Mouse (Mus musculus) embryo, embryonic 10.5 days (tissue): ENCODE measurements around the gene Rapgef4.

Experiments used
- DNase-seq: peaks from one replicate; pipeline ENCODE4 v3.0.0-alpha.2; 2015; ENCODE audit warnings: low spot score

Rapgef4 gene

DNA sequence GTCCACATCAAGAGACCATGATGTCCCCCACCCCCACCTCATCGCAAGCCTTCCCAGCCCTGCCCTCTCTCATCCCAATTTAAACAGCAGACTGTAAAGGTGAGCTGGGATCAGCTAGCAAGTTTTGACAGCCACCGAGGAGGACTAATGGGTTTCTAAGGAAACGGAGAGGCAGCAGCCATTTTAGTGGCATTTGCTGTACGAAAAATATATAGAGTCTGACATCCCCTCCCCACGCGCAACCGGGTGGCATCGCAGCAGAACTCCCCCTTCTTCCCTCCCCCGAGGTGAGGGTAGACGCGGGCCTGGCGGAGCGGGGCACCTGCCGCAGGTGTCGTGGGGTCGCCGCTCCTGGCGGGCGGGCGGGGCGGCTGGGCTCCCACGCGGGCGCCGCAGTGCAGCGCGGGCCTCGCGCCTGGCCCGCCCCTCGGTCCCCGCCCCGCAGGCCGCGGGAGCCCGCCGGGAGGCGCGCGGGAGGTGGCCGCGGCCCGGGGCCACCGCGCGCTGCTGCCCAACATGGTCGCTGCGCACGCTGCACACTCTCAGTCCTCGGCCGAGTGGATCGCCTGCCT lies at the start of gene Rapgef4:
TSS of gene Rapgef4 (plus strand) at position 470 of the 572 bp plus-strand sequence.
- DNase-seq, result peak; percentile 21

DNA sequence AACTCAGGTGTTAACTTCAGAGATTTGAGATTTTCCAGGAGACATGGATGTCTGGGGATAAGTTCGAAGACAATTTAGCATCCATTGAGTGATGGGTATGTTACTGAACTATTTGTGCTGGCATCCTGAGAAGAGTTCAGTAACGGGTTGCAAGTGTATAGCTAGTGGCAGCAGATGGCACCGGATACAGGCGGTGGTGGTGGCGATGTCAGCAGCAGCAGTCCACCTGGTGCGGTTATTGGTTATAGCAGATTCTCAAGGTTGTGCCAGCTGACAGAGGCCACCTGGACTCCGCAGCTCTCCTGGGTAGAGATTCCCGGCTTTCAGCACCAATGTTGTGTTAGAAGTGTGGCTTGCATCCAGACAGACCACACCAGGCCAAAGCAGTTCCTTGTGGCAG lies 47.0 kb upstream of the Rapgef4 start:
- DNase-seq, result no peak

DNA sequence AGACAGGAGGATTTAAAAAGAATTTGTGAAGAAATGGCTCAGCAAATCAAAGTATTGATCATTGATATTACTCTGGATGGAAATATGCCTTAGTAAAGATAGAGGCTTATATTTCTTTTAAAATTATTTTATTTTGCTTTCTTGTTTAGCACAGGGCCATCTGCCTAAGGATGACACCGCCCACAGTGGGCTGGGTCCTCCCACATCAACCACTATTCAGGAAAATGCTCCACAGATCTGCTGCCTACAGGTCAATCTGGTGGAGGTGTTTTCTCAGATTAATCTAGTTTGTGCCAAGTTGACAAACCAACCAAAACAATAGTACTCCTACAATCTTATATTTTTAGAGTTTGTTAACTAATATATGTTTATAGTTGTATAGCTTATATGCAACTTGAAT lies 44.3 kb upstream of the Rapgef4 start:
- DNase-seq, result no peak

DNA sequence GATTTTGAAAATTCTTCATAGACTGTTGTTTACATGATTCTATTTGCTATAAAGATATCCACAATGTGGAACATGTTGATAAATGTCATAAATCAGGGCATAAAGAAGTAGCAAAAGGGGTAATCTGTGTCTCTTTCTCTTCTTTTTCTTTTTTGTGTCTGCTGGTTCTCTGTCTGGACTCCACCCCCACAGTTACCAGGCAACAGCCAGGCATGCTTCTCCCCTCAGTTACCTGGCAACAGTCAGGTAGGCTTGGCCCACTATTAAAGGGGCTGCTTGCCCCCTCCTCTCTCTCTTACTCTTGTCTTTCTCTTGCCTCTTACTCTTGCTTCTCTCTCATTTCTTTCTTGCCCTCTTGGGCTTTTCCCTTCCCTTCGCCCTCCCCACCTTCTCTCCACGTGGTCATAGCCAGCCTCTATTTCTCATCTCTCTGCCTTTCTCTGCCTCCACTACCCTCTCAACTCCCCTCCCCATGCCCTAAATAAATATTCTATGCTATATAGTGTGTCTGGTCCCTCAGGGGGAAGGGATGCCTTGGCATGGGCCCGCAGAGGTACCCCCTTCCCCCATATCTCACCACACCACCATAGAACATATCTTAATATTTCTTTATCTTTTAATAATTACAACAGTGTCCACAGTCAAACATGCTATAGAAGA lies 43.3 kb upstream of the Rapgef4 start:
- peak; percentile 31 for DNase-seq

DNA sequence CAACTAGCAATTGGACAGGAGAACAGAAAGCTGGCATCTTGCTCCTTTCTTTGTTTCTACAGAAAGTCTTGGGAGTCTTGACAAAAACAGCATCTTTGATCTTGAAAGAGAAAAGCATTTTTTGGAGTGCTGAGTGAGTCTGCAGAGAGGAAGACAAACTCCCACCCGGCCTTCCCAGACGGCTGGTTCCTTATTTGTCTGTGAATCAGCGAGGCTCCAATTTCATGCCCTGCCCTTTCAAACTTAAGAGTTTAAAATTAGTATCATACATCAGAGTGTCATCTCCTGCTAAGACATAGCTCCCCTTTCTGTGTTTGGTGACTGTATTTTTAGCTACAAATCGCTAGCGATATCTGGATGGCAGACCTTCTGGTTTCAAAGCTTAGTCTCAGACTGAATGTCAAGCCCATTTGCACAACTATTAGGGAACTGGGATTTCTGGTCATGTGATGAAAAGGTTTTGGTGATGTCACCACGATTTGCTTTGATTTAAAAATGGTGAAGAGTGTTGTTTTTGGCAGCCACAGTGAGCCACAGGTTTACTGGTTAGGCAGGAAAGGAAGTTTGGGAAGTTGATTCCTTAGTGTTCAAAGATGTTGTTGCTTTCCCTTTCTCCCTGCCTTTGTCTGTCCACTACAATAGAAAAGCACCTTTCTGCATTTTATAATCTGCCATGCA lies 42.2 kb upstream of the Rapgef4 start:
- DNase-seq, result no peak

DNA sequence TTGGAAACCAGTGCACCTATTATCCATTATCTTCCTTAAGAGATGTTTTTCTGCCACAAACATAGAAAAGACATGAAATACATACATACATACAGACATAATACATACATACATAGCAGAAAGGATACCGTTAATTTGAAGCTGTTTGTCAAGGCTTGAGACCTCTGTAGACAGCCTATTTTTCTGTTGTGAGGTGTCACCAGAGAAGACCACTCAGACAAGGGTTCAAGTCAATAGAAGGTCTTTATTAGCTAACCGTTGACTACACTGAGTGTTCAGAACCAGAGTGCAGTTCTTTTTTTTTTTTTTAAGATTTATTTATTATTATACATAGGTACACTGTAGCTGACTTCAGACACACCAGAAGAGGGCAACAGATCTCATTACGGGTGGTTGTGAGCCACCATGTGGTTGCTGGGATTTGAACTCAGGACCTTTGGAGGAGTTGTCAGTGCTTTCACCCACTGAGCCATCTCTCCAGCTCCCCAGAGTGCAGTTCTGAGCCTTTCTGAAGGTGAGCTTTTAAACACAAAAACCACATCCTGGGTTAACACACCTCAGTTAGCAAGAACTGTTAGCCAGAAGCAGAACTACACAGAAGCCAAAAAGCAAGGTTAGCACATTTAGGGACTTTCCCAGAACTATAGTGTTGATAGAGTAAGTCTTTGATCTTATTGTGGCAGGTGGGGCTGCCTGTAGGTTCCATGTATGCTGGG lies 39.9 kb upstream of the Rapgef4 start:
- no peak for DNase-seq

DNA sequence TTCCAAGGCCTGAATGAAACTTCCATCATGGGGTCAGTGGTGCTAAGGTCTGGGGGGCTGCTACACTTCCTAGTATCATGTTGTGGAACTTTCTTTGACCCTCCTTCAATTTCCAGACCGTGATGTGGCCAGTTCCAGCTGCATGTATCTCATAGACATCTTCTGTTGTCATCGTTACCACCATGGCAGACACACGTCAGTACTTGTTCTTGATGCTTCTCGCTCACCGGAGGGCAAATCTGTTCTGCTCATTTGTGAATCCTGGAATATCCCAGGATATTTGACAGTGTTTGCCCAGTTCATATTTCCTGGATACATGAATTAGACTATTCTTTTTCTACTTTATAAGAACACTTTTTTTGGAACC lies 39.3 kb upstream of the Rapgef4 start:
- no peak for DNase-seq

DNA sequence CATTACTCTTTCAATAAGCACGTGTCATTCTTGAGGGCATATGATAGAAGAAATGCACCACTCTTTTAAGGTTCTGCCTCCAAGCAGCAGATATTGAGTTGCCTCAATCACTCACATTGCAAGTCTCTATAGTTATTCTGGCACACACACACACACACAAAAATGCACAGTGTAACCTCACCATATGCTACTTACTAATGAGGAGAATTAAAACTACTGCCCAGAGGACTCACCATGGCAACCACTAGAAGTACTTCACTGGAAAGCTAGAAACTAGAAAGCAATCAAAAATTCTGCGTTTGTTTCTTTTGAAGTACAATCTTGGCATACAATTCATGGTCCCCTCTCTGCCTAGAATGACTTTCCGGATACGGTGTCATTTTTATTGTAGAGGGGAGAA lies 29.8 kb upstream of the Rapgef4 start:
- DNase-seq, result no peak

DNA sequence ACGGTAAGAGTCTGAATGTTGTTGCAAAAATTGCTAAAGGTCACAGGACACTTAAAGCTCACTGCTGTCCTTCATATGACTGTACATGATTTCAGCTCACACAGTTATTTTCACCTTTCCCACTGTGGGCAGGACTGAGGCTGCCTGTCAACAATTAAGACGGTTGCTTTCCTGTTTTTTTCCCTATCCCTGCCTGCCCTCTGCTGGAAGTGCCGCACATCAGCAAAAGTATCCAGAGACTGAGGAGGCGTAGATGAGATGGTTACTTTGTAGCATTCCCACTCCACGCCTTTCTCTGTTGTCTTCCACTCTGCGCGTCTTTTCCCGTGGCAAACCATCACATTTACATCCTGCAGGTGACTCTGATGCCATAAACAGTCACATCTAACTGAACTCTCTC lies 25.4 kb upstream of the Rapgef4 start:
- DNase-seq, result peak; percentile 77

DNA sequence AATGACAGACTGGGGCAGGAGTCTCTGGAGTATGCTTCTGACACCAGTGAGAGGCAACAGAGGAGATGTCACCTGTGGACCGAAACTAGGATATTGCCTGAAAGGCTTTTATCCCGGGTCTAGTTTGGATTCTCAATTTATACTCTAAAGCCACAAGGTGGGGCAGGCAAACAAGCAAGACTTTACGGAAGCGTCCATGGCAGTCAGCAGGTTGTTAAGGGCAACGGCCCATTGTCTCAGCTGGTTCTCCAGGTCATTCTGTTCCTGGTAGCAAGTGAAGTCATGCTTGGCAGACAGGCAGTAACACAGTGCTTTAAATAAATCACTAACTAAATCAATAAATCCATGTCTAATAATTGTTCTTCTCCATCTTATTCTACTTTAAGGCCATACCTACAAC lies 24.6 kb upstream of the Rapgef4 start:
- DNase-seq, result no peak

DNA sequence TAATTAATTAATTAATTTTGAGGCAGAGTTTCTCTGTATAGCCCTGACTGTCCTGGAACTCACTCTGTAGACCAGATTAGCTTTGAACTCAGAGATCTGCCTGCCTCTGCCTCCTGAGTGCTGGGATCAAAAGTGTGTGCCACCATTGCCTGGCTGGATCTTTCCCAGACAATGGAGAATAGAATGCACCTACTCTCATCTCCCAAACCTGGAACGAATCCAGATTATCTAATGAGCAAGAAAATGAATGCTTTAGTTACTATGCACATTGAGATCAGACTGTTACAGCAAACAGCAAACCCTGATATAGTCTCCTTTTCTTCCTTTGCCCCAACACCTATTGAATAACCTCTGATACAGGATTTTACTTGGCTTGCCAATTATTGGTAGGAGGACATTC lies 23.1 kb upstream of the Rapgef4 start:
- no peak for DNase-seq

DNA sequence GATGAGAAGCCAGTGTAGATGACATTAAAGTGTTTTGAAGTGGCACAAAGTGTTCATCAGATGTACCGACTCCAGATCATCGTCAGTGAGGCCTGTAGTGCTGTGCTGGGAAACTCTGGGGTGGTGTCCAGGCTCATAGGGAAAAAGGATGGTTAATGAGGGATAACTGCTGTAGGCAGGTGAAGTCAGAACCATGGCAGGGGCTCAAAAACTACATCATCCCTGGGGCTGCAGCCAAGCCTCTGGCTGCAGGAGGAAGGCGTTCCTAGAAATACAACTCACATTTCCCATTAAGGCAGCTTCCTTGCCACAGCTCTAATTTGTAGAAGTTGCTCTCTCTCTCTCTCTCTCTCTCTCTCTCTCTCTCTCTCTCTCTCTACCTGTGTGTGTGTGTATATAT lies 22.6 kb upstream of the Rapgef4 start:
- DNase-seq, result no peak

DNA sequence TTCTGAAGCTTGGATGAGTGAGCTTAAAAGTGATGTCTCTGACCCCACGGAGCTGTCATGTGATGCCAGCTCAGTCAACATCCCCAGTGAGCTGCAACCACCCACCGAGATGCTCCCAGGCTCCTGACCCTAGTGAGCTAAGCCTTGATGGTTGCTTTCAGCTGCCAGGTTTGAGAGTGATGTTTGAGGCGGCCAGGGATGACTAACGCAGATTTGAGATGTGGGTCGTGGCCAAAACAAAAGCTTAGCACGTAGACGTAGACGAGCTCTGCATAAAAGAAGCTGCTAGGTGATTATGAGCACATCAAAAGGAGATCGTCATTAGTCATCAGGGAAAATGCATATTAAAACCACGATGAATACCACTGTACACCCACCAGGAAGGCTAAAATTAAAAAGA lies 16.8 kb upstream of the Rapgef4 start:
- no peak for DNase-seq

DNA sequence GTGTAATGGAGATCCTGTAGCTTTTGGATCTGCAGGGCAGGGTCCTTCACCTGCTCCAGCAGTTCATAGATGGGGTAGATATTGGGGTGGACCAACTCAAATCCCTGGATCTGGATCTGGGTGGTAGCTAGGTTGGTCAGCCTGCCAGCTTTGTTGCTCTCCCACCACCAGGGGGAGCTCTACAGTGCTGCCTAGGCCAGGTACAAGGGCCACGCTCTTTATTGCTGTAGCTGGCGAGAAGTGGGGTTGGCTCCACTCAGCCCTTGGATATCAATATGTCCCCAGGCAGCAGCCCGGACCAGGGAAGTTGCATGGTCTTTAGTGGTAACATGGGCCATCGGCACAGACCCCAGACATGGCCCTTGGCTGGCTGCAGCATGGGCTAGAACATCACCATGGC lies 15.6 kb upstream of the Rapgef4 start:
- peak; percentile 34 for DNase-seq

DNA sequence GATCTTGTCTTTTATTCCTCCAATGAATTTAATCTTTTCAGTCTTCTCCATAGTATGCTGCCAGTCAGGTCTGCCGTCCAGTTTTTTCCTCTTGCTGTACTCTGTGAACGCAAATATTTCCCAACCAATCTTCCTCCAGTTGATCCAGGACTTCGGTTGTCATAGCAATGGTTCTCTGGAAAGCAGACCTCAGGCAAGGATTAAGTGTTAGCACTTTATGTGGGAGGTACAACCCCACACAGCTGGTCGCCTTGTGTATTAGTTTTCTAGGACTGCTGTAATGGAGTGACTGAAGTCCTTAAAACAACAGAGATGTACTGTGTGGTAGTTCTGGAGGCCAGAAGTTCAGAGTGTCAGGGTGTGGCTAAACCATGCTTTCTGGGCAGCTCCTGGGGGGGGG lies 14.3 kb upstream of the Rapgef4 start:
- peak; percentile 27 for DNase-seq

DNA sequence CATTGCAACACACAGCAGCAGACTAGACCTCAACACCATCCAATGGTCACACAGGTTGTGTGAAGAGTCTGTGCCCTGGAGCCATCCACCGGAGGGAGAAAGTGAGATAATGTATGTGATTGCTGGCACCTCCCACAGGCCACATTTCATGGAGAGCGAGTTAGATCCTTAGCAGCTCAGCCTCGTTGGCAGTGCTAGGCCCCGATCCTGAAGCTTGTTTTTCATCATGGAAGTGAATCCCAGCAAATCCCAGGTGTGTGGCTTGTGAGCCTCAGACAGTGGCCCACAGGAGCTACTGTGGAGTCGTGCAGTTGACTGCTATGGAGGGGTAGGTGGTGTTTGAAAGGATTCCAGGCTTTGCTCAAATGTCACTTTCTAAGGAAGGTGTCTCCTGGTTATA lies 13.2 kb upstream of the Rapgef4 start:
- no peak for DNase-seq

DNA sequence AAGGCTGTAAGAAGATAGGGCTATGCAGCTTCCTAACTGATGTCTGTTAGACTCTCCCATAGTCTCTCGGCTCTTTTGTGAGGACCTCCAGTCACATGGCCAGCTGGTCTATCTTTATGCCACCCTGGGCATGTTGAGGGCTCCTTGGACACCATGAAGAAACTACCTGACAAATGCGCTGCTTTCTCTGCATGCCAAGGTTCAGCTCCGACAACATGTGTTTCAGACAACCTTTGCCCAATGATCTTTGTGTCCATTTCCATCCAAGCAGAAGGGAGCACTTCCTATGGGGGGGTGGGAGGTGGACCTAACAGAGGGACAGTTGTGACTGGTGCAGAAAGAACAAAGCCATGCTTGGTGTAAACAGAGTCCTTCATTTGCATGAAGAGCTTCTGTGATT lies 7.4 kb upstream of the Rapgef4 start:
- DNase-seq, result no peak

DNA sequence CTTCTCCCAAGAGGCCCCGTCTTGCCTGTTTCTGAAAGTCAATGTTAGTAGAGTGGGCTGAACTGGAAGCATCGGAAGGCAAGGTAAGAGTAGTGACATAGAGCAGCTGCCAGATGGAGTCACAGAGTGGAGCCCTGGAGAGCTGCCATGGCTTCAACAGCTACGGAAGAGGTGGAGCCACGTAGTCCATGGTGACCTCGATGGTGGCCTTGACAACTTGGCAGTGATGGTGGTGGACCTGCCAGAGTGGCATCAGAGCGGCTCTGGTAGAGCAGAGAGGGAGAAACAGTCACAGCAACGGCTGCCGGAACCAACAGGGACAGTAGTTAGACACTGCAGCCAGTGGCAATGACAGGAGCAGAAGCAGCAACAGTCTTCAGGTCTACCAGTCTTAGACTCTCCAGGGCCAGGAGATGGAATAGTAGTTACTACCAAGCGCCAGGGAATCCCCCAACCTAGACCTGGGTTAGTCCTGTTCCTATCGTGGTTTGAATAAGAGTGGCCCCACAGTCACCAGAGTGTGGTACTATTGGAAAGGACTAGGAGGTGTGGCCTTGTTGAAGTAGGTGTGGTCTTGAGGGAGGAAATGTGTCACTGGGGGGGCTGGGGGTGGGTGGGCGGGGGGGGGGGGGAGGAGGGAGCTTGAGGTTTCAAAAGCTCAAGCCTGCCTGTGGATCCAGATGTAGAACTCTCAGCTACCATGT lies 6.7 kb upstream of the Rapgef4 start:
- no peak for DNase-seq

DNA sequence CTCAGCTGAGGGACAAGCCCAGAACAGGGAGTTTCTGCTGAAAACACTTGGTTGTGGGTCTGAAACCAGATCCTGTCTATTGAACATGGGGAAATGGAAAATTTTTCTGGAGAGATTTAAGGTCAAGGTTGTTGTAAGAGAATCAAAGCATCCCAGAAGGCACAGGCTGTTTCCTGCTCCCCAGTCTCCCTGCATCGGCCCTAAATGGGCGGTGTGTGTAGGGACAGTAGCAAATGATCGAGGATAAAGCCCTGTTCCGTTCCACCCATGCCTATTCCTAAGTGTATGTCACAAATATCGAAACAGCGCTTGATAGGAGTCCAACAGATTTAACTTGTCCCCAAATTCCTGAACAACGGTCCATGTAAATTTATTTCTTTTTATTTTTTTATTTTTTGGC lies 1.1 kb upstream of the Rapgef4 start:
- DNase-seq, result no peak

DNA sequence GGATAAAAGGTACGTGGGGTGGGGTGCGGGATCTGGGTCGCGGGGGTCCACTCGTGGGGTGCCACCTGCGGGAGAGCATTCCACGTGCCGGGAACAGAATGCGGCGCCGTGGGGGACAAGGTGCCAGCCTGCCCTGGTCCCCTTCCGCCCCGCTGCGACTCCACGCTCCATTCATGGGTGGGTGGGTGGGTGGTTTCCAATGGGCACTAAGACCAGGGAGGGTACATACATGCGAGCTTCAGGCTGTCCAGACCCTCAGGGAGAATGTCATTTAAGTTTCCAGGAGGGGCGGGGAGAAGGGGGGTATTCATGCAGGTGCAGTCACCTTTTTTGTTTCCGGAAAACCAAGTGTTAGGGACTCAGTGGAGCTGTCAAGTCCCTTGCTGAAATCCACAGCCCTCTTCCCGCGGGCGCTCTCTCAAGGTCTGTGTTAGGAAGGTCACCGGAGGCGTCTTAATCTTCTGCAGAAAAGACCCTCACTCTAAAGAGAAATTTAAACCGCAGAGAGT lies 357 bp downstream of the Rapgef4 start:
- DNase-seq, result peak; percentile 17

DNA sequence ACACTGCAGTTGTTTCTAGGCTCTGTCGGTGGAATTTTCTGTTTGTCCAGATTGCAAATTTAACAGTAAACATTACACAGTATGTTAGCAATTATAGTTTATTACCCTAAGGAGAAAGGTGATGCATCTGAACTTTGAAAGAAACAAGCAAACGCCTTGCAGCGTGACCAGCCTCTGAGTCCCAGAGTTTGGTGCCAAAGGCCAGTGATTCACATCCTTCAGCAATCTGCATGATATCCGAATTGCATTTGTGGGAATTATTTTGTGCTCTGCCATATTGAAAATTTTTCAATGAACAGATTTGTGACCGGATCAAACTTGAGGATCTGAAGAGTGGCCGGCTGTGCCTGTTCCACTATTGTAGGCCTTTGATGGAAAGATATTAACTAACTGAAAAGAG lies 856 bp downstream of the Rapgef4 start:
- no peak for DNase-seq

DNA sequence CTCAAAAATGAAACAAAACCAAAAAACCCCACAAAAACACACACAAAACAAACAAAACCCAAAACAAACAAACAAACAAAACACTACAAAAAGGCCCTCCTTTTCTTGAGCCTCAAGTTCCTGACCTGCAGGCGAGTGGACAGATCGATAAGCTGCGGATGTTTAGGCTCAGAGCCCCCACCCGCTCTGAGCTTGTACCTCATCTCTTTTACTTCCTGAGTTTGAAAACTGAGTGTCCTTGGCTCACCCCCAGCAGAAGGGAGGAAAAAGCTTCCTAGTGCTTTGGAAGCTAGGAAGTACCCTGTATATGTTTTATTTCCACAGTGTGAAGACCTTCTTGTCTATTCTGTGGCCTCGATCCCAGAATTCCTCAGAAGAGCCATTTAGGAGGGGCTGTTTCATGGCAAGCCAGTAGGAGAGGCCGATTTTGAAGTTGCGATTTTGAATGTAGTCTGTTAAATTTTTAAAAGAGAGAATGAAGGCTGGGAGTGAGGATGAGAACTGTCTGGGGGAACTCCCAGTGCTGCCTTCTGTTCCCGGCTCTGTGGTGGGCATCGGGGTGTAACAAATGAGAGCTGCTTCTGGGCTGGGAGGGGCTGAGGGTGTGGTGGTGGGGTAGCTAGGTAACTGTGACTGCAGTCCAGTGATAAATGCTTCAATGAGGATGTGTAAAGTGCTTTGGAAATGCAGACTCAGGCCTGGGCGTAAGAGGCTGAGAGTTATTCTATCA lies 2.0 kb downstream of the Rapgef4 start:
- no peak for DNase-seq
